Mouse (Mus musculus) E14TG2a.4 (cell line): ENCODE data around the gene Ntng2.

Experiments used
- CTCF ChIP-seq: conservative IDR thresholded peaks from 2 replicates; pipeline ENCODE4 v1.5.1; 2014; ENCODE audit warnings: low read length
- NANOG ChIP-seq: IDR thresholded peaks from 2 replicates; pipeline ENCODE4 v1.6.1; 2014; ENCODE audit warnings: borderline replicate concordance, low read length, mixed read lengths
- POU5F1 ChIP-seq: IDR thresholded peaks from 2 replicates; pipeline ENCODE4 v1.6.1; 2014; ENCODE audit warnings: low read length, borderline replicate concordance

DNA sequence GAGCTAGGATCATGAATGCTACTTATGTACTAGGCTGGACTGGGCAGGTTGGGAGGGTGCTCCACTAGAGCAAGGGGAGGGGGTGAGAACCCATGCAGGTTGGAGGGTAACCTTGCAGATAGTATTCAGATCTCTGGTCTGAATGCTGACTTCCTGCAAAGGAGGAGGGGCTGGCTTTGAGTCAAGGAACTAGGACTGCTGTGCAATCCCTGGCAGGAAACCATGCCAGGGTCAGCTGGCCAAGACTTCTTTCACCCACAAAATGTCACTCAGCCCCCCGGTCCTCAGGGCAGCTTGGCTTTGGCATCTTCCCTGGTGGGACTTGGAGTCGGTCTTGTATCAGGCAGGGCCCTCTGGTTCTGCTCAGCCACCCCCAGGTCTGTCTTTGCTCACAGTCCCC lies 5.4 kb downstream of the Ntng2 start:
- TF ChIP-seq CTCF (no peak), NANOG (no peak), POU5F1 (no peak)
